In genomic region chr7:142549941-142550763, GRCm38 (mm10) we compare ENCODE assay signal across 8 mouse cellular contexts. TPM values are rescaled to one million over a fixed set of nuclear protein-coding genes. Genes with fewer than 3 reads are reported as not detected.
DNase-seq lines count a peak whose midpoint lies in the region; ATAC-seq and TF ChIP-seq lines count a peak whose summit lies in the region.

No protein-coding gene starts in this region.

- no peak for TF ChIP-seq POLR2A in kidney, adult 2 months (IDR thresholded peaks at IDR 0.05; ENCODE audit: low read depth, low read length)

- peak; percentile 15 for DNase-seq in layer of hippocampus, adult 9-11 months
- no peak for DNase-seq in layer of hippocampus, adult 9-10 months (ENCODE audit: low spot score)
- peak; percentile 60 for DNase-seq in adrenal gland, postnatal 25 days
- DNase-seq in gastrocnemius, adult 2 months, result peak; percentile 92
- DNase-seq in urinary bladder, postnatal 10 days (ENCODE audit: low spot score), result no peak
- DNase-seq in kidney, adult 18-20 months, result no peak
- no peak for DNase-seq in kidney, adult 2 months

- H3K27ac ChIP-seq in gastrocnemius, adult 2 months, result peak overlapping the region; percentile 99
- peak overlapping the region; percentile 99 for H3K27ac ChIP-seq in limb, embryonic 12.5 days
- H3K27ac ChIP-seq in kidney, adult 2 months (ENCODE audit: insufficient read depth, low read depth, low read length), result no peak overlapping the region

- no peak overlapping the region for H3K9ac ChIP-seq in limb, embryonic 12.5 days (replicated peaks)

- no peak for ATAC-seq in limb, embryonic 12.5 days (ENCODE audit: insufficient number of reproducible peaks, insufficient read depth, low FRiP score, low TSS enrichment, low read depth)

- H3K4me2 ChIP-seq in limb, embryonic 12.5 days, result no peak overlapping the region

- no peaks in the 10 kb centered on the region for H3K9me3 ChIP-seq in limb, embryonic 12.5 days

- intact Hi-C loops in gastrocnemius, adult 2 months (cut with DNase I), result no loop called here

- H3K27me3 ChIP-seq in limb, embryonic 12.5 days, result no peaks in the 10 kb centered on the region
- no peaks in the 10 kb centered on the region for H3K27me3 ChIP-seq in kidney, adult 2 months (replicated peaks; ENCODE audit: control insufficient read depth, insufficient read depth, low read length)

- WGBS in limb, embryonic 12.5 days, result 82% methylated on average over 10 of the region's 10 CpGs
- 68% methylated on average over 10 of the region's 10 CpGs for WGBS in kidney, adult 2 months

- peaks cover 99% of the 10 kb centered on the region for H3K4me1 ChIP-seq in limb, embryonic 12.5 days (replicated peaks)
- no peaks in the 10 kb centered on the region for H3K4me1 ChIP-seq in kidney, adult 2 months (ENCODE audit: control insufficient read depth, insufficient read depth, low read length)

- H3K4me3 ChIP-seq in gastrocnemius, adult 2 months, result no peak overlapping the region
- H3K4me3 ChIP-seq in limb, embryonic 12.5 days (replicated peaks), result no peak overlapping the region
- no peak overlapping the region for H3K4me3 ChIP-seq in kidney, adult 2 months (ENCODE audit: insufficient read depth, low read depth, low read length)

- H3K36me3 ChIP-seq in limb, embryonic 12.5 days, result no peaks in the 10 kb centered on the region
- H3K36me3 ChIP-seq in kidney, adult 2 months (ENCODE audit: control insufficient read depth, insufficient read depth, low read length), result no peaks in the 10 kb centered on the region

- TF ChIP-seq CTCF in gastrocnemius, adult 2 months (IDR thresholded peaks at IDR 0.05), result peak; percentile 60
- TF ChIP-seq CTCF in kidney, adult 2 months (conservative IDR thresholded peaks at IDR 0.05; ENCODE audit: insufficient read depth, insufficient read length, low read depth, low read length), result no peak

RNA-seq across cellular contexts. Expression of gene Mrpl23, which starts 17.7 kb away (rescaled TPM):
- 4.5 and 13.8 TPM in 2 replicates for total RNA-seq in adrenal gland, postnatal 25 days (2021)
- 1 to 10 TPM in 1 of 2 experiments, under 1 TPM in 1; 0.89 to 1.4 TPM for total RNA-seq in gastrocnemius, adult 2 months (2021)
- 29.4 and 33.3 TPM in 2 replicates for polyA plus RNA-seq in limb, embryonic 12.5 days (2016; fragmentation: Nextera tagmentation; extraction: Ambion mirVana)
- 10.3 and 11.0 TPM in 2 replicates for polyA plus RNA-seq in kidney, adult 2 months (2012; rRNA removed)

RNA-seq across cellular contexts. Expression of gene Tnnt3, which starts 51.5 kb away (rescaled TPM):
- total RNA-seq in adrenal gland, postnatal 25 days (2021), result not detected in 2 replicates
- over 10,000 TPM; 28,899 to 38,022 TPM for total RNA-seq in gastrocnemius, adult 2 months (2021)
- 14.3 and 17.3 TPM in 2 replicates for polyA plus RNA-seq in limb, embryonic 12.5 days (2016; fragmentation: Nextera tagmentation; extraction: Ambion mirVana)
- polyA plus RNA-seq in kidney, adult 2 months (2012; rRNA removed), result 48.3 TPM in 1 of 2 replicates, not detected in the other

Comparison
In these comparisons a context has a peak if more than half of its experiments do, and no peak if none do; other contexts are left out.
1. DNase-seq: peak in layer of hippocampus, adult 9-11 months (single experiment), adrenal gland, postnatal 25 days (single experiment) and gastrocnemius, adult 2 months (single experiment); none in layer of hippocampus, adult 9-10 months (single experiment), urinary bladder, postnatal 10 days (single experiment), kidney, adult 18-20 months (single experiment) and kidney, adult 2 months (single experiment).
2. RNA of gene Tnnt3, which starts 51.5 kb away (total RNA-seq): 28,899 to 38,022 TPM in gastrocnemius, adult 2 months; not detected in adrenal gland, postnatal 25 days; every median in the first group is over 1,000 times any median in the second.